Comparison of ENCODE assay signal across 29 mouse cellular contexts in genomic region chr16:39363657-39364056, GRCm38 (mm10).
DNase-seq lines count a peak whose midpoint lies in the region; ATAC-seq and TF ChIP-seq lines count a peak whose summit lies in the region.
"Had no signal": no experiment of that assay in that cellular context is flagged by ENCODE, and none has a peak within 500 bp of the region (broad histone marks: within the 10 kb centered on the region; RNA-seq: fewer than 3 reads in every experiment).

No protein-coding gene starts in this region.

- H3K4me2 ChIP-seq in hindbrain, embryonic 14.5 days (replicated peaks), result no peak overlapping the region
- H3K4me2 ChIP-seq in kidney, postnatal 0 days (ENCODE audit: low read length), result no peak overlapping the region
- H3K4me2 ChIP-seq in midbrain, embryonic 14.5 days (ENCODE audit: low read length), result no peak overlapping the region
- no peak overlapping the region for H3K4me2 ChIP-seq in midbrain, embryonic 15.5 days
- no peak overlapping the region for H3K4me2 ChIP-seq in stomach, postnatal 0 days (replicated peaks; ENCODE audit: low read depth)
- H3K4me2 ChIP-seq: embryonic facial prominence, embryonic 13.5 days; forebrain, embryonic 13.5 days; heart, embryonic 12.5 days; heart, embryonic 15.5 days had no signal

- no peak overlapping the region for H3K9ac ChIP-seq in hindbrain, embryonic 14.5 days
- H3K9ac ChIP-seq in kidney, postnatal 0 days (ENCODE audit: low read depth, low read length), result no peak overlapping the region
- H3K9ac ChIP-seq in midbrain, embryonic 14.5 days (replicated peaks; ENCODE audit: low read length), result no peak overlapping the region
- H3K9ac ChIP-seq in midbrain, embryonic 15.5 days, result no peak overlapping the region
- no peak overlapping the region for H3K9ac ChIP-seq in stomach, postnatal 0 days (ENCODE audit: low read length)
- H3K9ac ChIP-seq: embryonic facial prominence, embryonic 13.5 days; forebrain, embryonic 13.5 days; heart, embryonic 12.5 days; heart, embryonic 15.5 days had no signal

- H3K4me3 ChIP-seq in hindbrain, embryonic 14.5 days (replicated peaks; ENCODE audit: low read length), result no peak overlapping the region
- no peak overlapping the region for H3K4me3 ChIP-seq in hindbrain, embryonic 10.5 days
- no peak overlapping the region for H3K4me3 ChIP-seq in kidney, postnatal 0 days (replicated peaks; ENCODE audit: low read depth, low read length)
- H3K4me3 ChIP-seq in midbrain, embryonic 14.5 days (replicated peaks; ENCODE audit: low read depth, low read length), result no peak overlapping the region
- H3K4me3 ChIP-seq in midbrain, embryonic 15.5 days, result no peak overlapping the region
- H3K4me3 ChIP-seq in stomach, postnatal 0 days (ENCODE audit: low read depth, low read length), result no peak overlapping the region
- H3K4me3 ChIP-seq: embryonic facial prominence, embryonic 10.5 days; embryonic facial prominence, embryonic 13.5 days; erythroblast, embryonic 14.5 days; forebrain, embryonic 13.5 days; gastrocnemius, adult 2 months; heart, embryonic 12.5 days; heart, embryonic 15.5 days had no signal

- no peaks in the 10 kb centered on the region for H3K27me3 ChIP-seq in hindbrain, embryonic 14.5 days (ENCODE audit: control insufficient read depth, insufficient read depth, low read length)
- H3K27me3 ChIP-seq in hindbrain, embryonic 10.5 days (ENCODE audit: insufficient read depth, poor library complexity, severe bottlenecking), result no peaks in the 10 kb centered on the region
- H3K27me3 ChIP-seq in kidney, postnatal 0 days (ENCODE audit: insufficient read depth, low read length), result no peaks in the 10 kb centered on the region
- H3K27me3 ChIP-seq in midbrain, embryonic 14.5 days (ENCODE audit: control insufficient read depth, insufficient read depth, low read length), result no peaks in the 10 kb centered on the region
- no peaks in the 10 kb centered on the region for H3K27me3 ChIP-seq in midbrain, embryonic 15.5 days (replicated peaks)
- H3K27me3 ChIP-seq in stomach, postnatal 0 days (ENCODE audit: control insufficient read depth, insufficient read depth, low read length), result no peaks in the 10 kb centered on the region
- H3K27me3 ChIP-seq: embryonic facial prominence, embryonic 13.5 days; forebrain, embryonic 13.5 days; heart, embryonic 12.5 days; heart, embryonic 15.5 days had no signal

- WGBS in hindbrain, embryonic 14.5 days, result 70% methylated on average over 2 of the region's 2 CpGs
- WGBS in hindbrain, embryonic 10.5 days, result 74% methylated on average over 2 of the region's 2 CpGs
- WGBS in kidney, postnatal 0 days, result 67% methylated on average over 2 of the region's 2 CpGs
- WGBS in midbrain, embryonic 14.5 days, result 80% methylated on average over 2 of the region's 2 CpGs
- WGBS in midbrain, embryonic 15.5 days, result 75% methylated on average over 2 of the region's 2 CpGs
- 75% methylated on average over 2 of the region's 2 CpGs for WGBS in stomach, postnatal 0 days

- no peaks in the 10 kb centered on the region for H3K36me3 ChIP-seq in hindbrain, embryonic 14.5 days (replicated peaks; ENCODE audit: control insufficient read depth, insufficient read depth)
- H3K36me3 ChIP-seq in hindbrain, embryonic 10.5 days, result no peaks in the 10 kb centered on the region
- no peaks in the 10 kb centered on the region for H3K36me3 ChIP-seq in kidney, postnatal 0 days (ENCODE audit: insufficient read depth, low read length)
- no peaks in the 10 kb centered on the region for H3K36me3 ChIP-seq in midbrain, embryonic 14.5 days (ENCODE audit: control insufficient read depth, insufficient read depth, low read length)
- H3K36me3 ChIP-seq in midbrain, embryonic 15.5 days (replicated peaks), result no peaks in the 10 kb centered on the region
- H3K36me3 ChIP-seq in stomach, postnatal 0 days (ENCODE audit: control insufficient read depth, insufficient read depth, low read length), result no peaks in the 10 kb centered on the region
- H3K36me3 ChIP-seq: embryonic facial prominence, embryonic 10.5 days; embryonic facial prominence, embryonic 13.5 days; heart, embryonic 12.5 days; heart, embryonic 15.5 days had no signal

- H3K4me1 ChIP-seq in hindbrain, embryonic 14.5 days (replicated peaks; ENCODE audit: control insufficient read depth, insufficient read depth, low read length), result no peaks in the 10 kb centered on the region
- no peaks in the 10 kb centered on the region for H3K4me1 ChIP-seq in hindbrain, embryonic 10.5 days (replicated peaks)
- H3K4me1 ChIP-seq in kidney, postnatal 0 days (replicated peaks; ENCODE audit: insufficient read depth, low read length), result no peaks in the 10 kb centered on the region
- H3K4me1 ChIP-seq in midbrain, embryonic 14.5 days (ENCODE audit: control insufficient read depth, insufficient read depth, low read length), result no peaks in the 10 kb centered on the region
- no peaks in the 10 kb centered on the region for H3K4me1 ChIP-seq in midbrain, embryonic 15.5 days
- H3K4me1 ChIP-seq in stomach, postnatal 0 days (replicated peaks; ENCODE audit: control insufficient read depth, insufficient read depth), result no peaks in the 10 kb centered on the region
- H3K4me1 ChIP-seq: embryonic facial prominence, embryonic 10.5 days; embryonic facial prominence, embryonic 13.5 days; forebrain, embryonic 13.5 days; heart, embryonic 12.5 days; heart, embryonic 15.5 days had no signal

- no peak for ATAC-seq in hindbrain, embryonic 14.5 days (ENCODE audit: low FRiP score)
- no peak for ATAC-seq in kidney, postnatal 0 days (replicated peaks; ENCODE audit: low FRiP score, low read depth)
- no peak for ATAC-seq in midbrain, embryonic 14.5 days (ENCODE audit: low FRiP score, low TSS enrichment)
- ATAC-seq in midbrain, embryonic 15.5 days (replicated peaks), result no peak
- ATAC-seq in stomach, postnatal 0 days (ENCODE audit: low FRiP score, low TSS enrichment), result no peak
- ATAC-seq: CD4-positive, CD25-positive, alpha-beta regulatory T cell, adult 4 months; forebrain, embryonic 13.5 days; forebrain, embryonic 16.5 days; hindbrain, embryonic 16.5 days; inflammation-experienced regulatory T-cells, adult 6 months had no signal

- peak; percentile 36 for TF ChIP-seq CTCF in kidney, postnatal 0 days (IDR thresholded peaks at IDR 0.05; ENCODE audit: low read depth)
- TF ChIP-seq CTCF in stomach, postnatal 0 days (IDR thresholded peaks at IDR 0.05; ENCODE audit: low read depth), result peak; percentile 31

- no peaks in the 10 kb centered on the region for H3K9me3 ChIP-seq in hindbrain, embryonic 14.5 days (ENCODE audit: control insufficient read depth, low read length)
- H3K9me3 ChIP-seq in hindbrain, embryonic 10.5 days, result no peaks in the 10 kb centered on the region
- no peaks in the 10 kb centered on the region for H3K9me3 ChIP-seq in kidney, postnatal 0 days (replicated peaks; ENCODE audit: low read length)
- no peaks in the 10 kb centered on the region for H3K9me3 ChIP-seq in midbrain, embryonic 14.5 days (ENCODE audit: control insufficient read depth, low read length)
- no peaks in the 10 kb centered on the region for H3K9me3 ChIP-seq in midbrain, embryonic 15.5 days
- no peaks in the 10 kb centered on the region for H3K9me3 ChIP-seq in stomach, postnatal 0 days (ENCODE audit: control insufficient read depth, low read length)
- H3K9me3 ChIP-seq: embryonic facial prominence, embryonic 10.5 days; embryonic facial prominence, embryonic 13.5 days; forebrain, embryonic 13.5 days; heart, embryonic 12.5 days; heart, embryonic 15.5 days had no signal

- no peak overlapping the region for H3K27ac ChIP-seq in hindbrain, embryonic 14.5 days
- H3K27ac ChIP-seq in hindbrain, embryonic 10.5 days, result no peak overlapping the region
- H3K27ac ChIP-seq in kidney, postnatal 0 days, result no peak overlapping the region
- H3K27ac ChIP-seq in midbrain, embryonic 14.5 days (replicated peaks; ENCODE audit: low read depth, low read length), result no peak overlapping the region
- H3K27ac ChIP-seq in midbrain, embryonic 15.5 days, result no peak overlapping the region
- H3K27ac ChIP-seq in stomach, postnatal 0 days (replicated peaks), result no peak overlapping the region
- H3K27ac ChIP-seq: embryonic facial prominence, embryonic 10.5 days; embryonic facial prominence, embryonic 13.5 days; forebrain, embryonic 13.5 days; gastrocnemius, adult 2 months; heart, embryonic 15.5 days had no signal

- peak; percentile 37 for DNase-seq in hindbrain, embryonic 14.5 days (ENCODE audit: low spot score)
- DNase-seq in hindbrain, embryonic 10.5 days (ENCODE audit: low spot score), result no peak
- DNase-seq in kidney, postnatal 0 days (ENCODE audit: low spot score), result no peak
- DNase-seq in kidney, adult 11 months, result no peak
- peak; percentile 22 for DNase-seq in midbrain, embryonic 14.5 days
- no peak for DNase-seq in stomach, postnatal 0 days (ENCODE audit: low spot score)
- DNase-seq: adrenal gland, adult 2 months; adrenal gland, postnatal 25 days; cerebellum, adult 11-12 months; cerebellum, adult 8-10 months; cerebellum, postnatal 10 days; cerebellum, postnatal 36 days; embryo, embryonic 11 days; gastrocnemius, adult 2 months; gastrocnemius, postnatal 14 days; heart, adult 18-20 months; heart, postnatal 10 days; heart, postnatal 36 days had no signal

- TF ChIP-seq EP300 in stomach, postnatal 0 days (optimal IDR thresholded peaks at IDR 0.05), result no peak

Comparison
In these comparisons a context has a peak if more than half of its experiments do, and no peak if none do; other contexts are left out.
1. DNase-seq: peak in hindbrain, embryonic 14.5 days (single experiment) and midbrain, embryonic 14.5 days (single experiment); none in hindbrain, embryonic 10.5 days (single experiment), kidney, postnatal 0 days (single experiment), kidney, adult 11 months (single experiment) and stomach, postnatal 0 days (single experiment).